Mouse (Mus musculus): Measurements from ENCODE around the gene Slc6a11. TPM values are rescaled to one million over a fixed set of nuclear protein-coding genes. Genes with fewer than 3 reads are reported as not detected.

Gene Slc6a11
- total and polyA plus RNA-seq, 3 experiments: not detected

- no peak for DNase-seq (ENCODE audit: low read depth, low spot score)
- H3K27ac ChIP-seq (ENCODE audit: control insufficient read depth, low read depth, low read length): no peak overlapping the region
- TF ChIP-seq SIN3A (IDR thresholded peaks at IDR 0.05; ENCODE audit: low read length): no peak
- TF ChIP-seq ELF1 (IDR thresholded peaks at IDR 0.05; ENCODE audit: low read depth, low read length): no peak
- TF ChIP-seq BHLHE40 (IDR thresholded peaks at IDR 0.05; ENCODE audit: borderline replicate concordance, low read depth, low read length): no peak
- TF ChIP-seq CHD1 (IDR thresholded peaks at IDR 0.05; ENCODE audit: low read depth, low read length): no peak
- H3K9ac ChIP-seq (ENCODE audit: control insufficient read depth, low read depth, low read length, poor library complexity, severe bottlenecking): no peak overlapping the region
- H3K79me2 ChIP-seq (ENCODE audit: control insufficient read depth, insufficient read depth, low read length, poor library complexity): no peaks in the 10 kb centered on the region
- H3K27me3 ChIP-seq (ENCODE audit: control insufficient read depth in 1 of 2, insufficient read depth in 2 of 2, low read length in 2 of 2): no peaks in the 10 kb centered on the region
- no peaks in the 10 kb centered on the region for H3K4me1 ChIP-seq (ENCODE audit: control insufficient read depth in 1 of 2, insufficient read depth in 2 of 2, low read length in 2 of 2)
- H3K9me3 ChIP-seq (replicated peaks; ENCODE audit: insufficient read depth, low read length): no peaks in the 10 kb centered on the region
- no peaks in the 10 kb centered on the region for H3K36me3 ChIP-seq (ENCODE audit: control insufficient read depth in 1 of 2, insufficient read depth in 2 of 2, low read length in 2 of 2)
- H3K4me3 ChIP-seq (ENCODE audit: control insufficient read depth in 1 of 2, insufficient read depth in 1 of 2, low read depth in 2 of 2, low read length in 2 of 2): no peak overlapping the region
Observed at GRCm38 (mm10) chr6:114289106-114289505, 158.1 kb downstream of the Slc6a11 start.

DNA sequence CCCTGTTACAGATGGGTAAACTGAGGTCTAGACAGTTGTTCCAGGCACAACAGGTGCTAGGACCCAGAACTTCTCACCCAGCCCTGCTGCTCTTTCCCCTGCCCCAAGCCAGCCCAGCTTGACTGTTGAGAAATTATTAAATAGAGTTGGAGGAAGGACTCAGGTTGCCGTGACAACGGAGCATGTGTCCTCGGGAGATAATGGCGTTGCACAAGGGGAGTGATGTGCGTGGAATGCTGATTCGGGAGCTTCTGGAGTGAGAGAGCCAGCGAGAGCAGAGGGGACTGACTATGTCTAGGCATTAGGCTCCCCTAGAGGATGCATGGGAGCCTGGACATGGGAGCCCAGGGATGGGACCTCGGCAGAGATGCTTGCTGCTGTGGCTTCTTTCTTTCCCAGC, 159.1 kb downstream of the Slc6a11 start:
- H3K27me3 ChIP-seq (ENCODE audit: control insufficient read depth in 1 of 2, insufficient read depth in 2 of 2, low read length in 2 of 2): no peaks in the 10 kb centered on the region

GRCm38 (mm10) chr6:114290929-114291328, 159.9 kb downstream of the Slc6a11 start:
- no peak for DNase-seq (ENCODE audit: low read depth, low spot score)
- H3K4me1 ChIP-seq (ENCODE audit: control insufficient read depth in 1 of 2, insufficient read depth in 2 of 2, low read length in 2 of 2): no peaks in the 10 kb centered on the region
- H3K36me3 ChIP-seq (ENCODE audit: control insufficient read depth in 1 of 2, insufficient read depth in 2 of 2, low read length in 2 of 2): no peaks in the 10 kb centered on the region
- H3K27ac ChIP-seq (ENCODE audit: control insufficient read depth, low read depth, low read length): no peak overlapping the region
- H3K27me3 ChIP-seq (ENCODE audit: control insufficient read depth in 1 of 2, insufficient read depth in 2 of 2, low read length in 2 of 2): no peaks in the 10 kb centered on the region
- H3K4me3 ChIP-seq (ENCODE audit: control insufficient read depth in 1 of 2, insufficient read depth in 1 of 2, low read depth in 2 of 2, low read length in 2 of 2): no peak overlapping the region
- H3K9ac ChIP-seq (ENCODE audit: control insufficient read depth, low read depth, low read length, poor library complexity, severe bottlenecking): no peak overlapping the region
- TF ChIP-seq POLR2AphosphoS2 (IDR thresholded peaks at IDR 0.05; ENCODE audit: low read length) (no peak), CTCF (IDR thresholded peaks at IDR 0.05 in 2 of 3, conservative IDR thresholded peaks at IDR 0.05 in 1 of 3; ENCODE audit: control insufficient read depth in 1 of 3, insufficient read depth in 1 of 3, low read depth in 2 of 3, low read length in 3 of 3, poor library complexity in 1 of 3, severe bottlenecking in 1 of 3) (no peak), TBP (IDR thresholded peaks at IDR 0.05; ENCODE audit: low read depth, low read length) (no peak), MAZ (IDR thresholded peaks at IDR 0.05; ENCODE audit: low read depth, low read length) (no peak), ZMIZ1 (IDR thresholded peaks at IDR 0.05; ENCODE audit: low read depth, low read length) (no peak), MAFK (IDR thresholded peaks at IDR 0.05; ENCODE audit: borderline replicate concordance, low read depth, low read length) (no peak)
- H3K79me2 ChIP-seq (ENCODE audit: control insufficient read depth, insufficient read depth, low read length, poor library complexity): no peaks in the 10 kb centered on the region
- no peaks in the 10 kb centered on the region for H3K9me3 ChIP-seq (replicated peaks; ENCODE audit: insufficient read depth, low read length)

More for the DNA sequence above, 159.1 kb downstream of the Slc6a11 start:
- no peak overlapping the region for H3K27ac ChIP-seq (ENCODE audit: control insufficient read depth, low read depth, low read length)
- DNase-seq (ENCODE audit: low read depth, low spot score): no peak
- H3K36me3 ChIP-seq (ENCODE audit: control insufficient read depth in 1 of 2, insufficient read depth in 2 of 2, low read length in 2 of 2): no peaks in the 10 kb centered on the region
- no peaks in the 10 kb centered on the region for H3K9me3 ChIP-seq (replicated peaks; ENCODE audit: insufficient read depth, low read length)
- TF ChIP-seq KAT2A (conservative IDR thresholded peaks at IDR 0.05; ENCODE audit: low read depth, low read length) (no peak), TBP (IDR thresholded peaks at IDR 0.05; ENCODE audit: low read depth, low read length) (no peak), MEF2A (IDR thresholded peaks at IDR 0.05; ENCODE audit: extremely low read depth, insufficient replicate concordance, low read depth, low read length, poor library complexity, severe bottlenecking) (no peak), MAFK (IDR thresholded peaks at IDR 0.05; ENCODE audit: borderline replicate concordance, low read depth, low read length) (no peak), TCF12 (IDR thresholded peaks at IDR 0.05; ENCODE audit: low read depth, low read length) (no peak), MAZ (IDR thresholded peaks at IDR 0.05; ENCODE audit: low read depth, low read length) (no peak), MYB (IDR thresholded peaks at IDR 0.05; ENCODE audit: low read depth, low read length) (no peak), BHLHE40 (IDR thresholded peaks at IDR 0.05; ENCODE audit: borderline replicate concordance, low read depth, low read length) (no peak), UBTF (IDR thresholded peaks at IDR 0.05; ENCODE audit: borderline replicate concordance, insufficient read depth, low read depth, low read length) (no peak), ZMIZ1 (IDR thresholded peaks at IDR 0.05; ENCODE audit: low read depth, low read length) (no peak), TAL1 (IDR thresholded peaks at IDR 0.05; ENCODE audit: low read length) (no peak), ELF1 (IDR thresholded peaks at IDR 0.05; ENCODE audit: low read depth, low read length) (no peak), ZC3H11A (IDR thresholded peaks at IDR 0.05; ENCODE audit: low read depth, low read length) (no peak), GABPA (IDR thresholded peaks at IDR 0.05; ENCODE audit: low read depth, low read length) (no peak), GATA1 (IDR thresholded peaks at IDR 0.05; ENCODE audit: low read depth, low read length) (no peak), HCFC1 (IDR thresholded peaks at IDR 0.05; ENCODE audit: low read depth, low read length) (no peak), POLR2AphosphoS2 (IDR thresholded peaks at IDR 0.05; ENCODE audit: low read length) (no peak), CTCF (IDR thresholded peaks at IDR 0.05 in 2 of 3, conservative IDR thresholded peaks at IDR 0.05 in 1 of 3; ENCODE audit: control insufficient read depth in 1 of 3, insufficient read depth in 1 of 3, low read depth in 2 of 3, low read length in 3 of 3, poor library complexity in 1 of 3, severe bottlenecking in 1 of 3) (no peak)
- H3K79me2 ChIP-seq (ENCODE audit: control insufficient read depth, insufficient read depth, low read length, poor library complexity): no peaks in the 10 kb centered on the region
- no peak overlapping the region for H3K4me3 ChIP-seq (ENCODE audit: control insufficient read depth in 1 of 2, insufficient read depth in 1 of 2, low read depth in 2 of 2, low read length in 2 of 2)
- H3K4me1 ChIP-seq (ENCODE audit: control insufficient read depth in 1 of 2, insufficient read depth in 2 of 2, low read length in 2 of 2): no peaks in the 10 kb centered on the region
- no peak overlapping the region for H3K9ac ChIP-seq (ENCODE audit: control insufficient read depth, low read depth, low read length, poor library complexity, severe bottlenecking)

Measured in MEL (cell line).